Mouse (Mus musculus) ES-E14 (cell line): Measurements from ENCODE around the gene Gabbr1. TPM values are rescaled to one million over a fixed set of nuclear protein-coding genes. Genes with fewer than 3 reads are reported as not detected.
A peak's percentile ranks its signal among the peaks of the same experiment; 100 is the strongest.

ENCODE experiments used
- DNase-seq: peaks from one replicate; pipeline ENCODE4 v3.0.0-alpha.2; 2013; ENCODE audit warnings: low read depth, low spot score
- H3K27ac ChIP-seq: 2 replicates; pipeline ENCODE4 v1.5.1; 2012; ENCODE audit warnings: low read depth, mild to moderate bottlenecking, low read length, moderate library complexity, mixed read lengths; ENCODE audit not compliant: poor library complexity, insufficient read depth, severe bottlenecking
- H3K36me3 ChIP-seq: 2 replicates; pipeline ENCODE4 v1.6.1; 2012; ENCODE audit warnings: mild to moderate bottlenecking, low read length, moderate library complexity, mixed read lengths; ENCODE audit not compliant: control insufficient read depth, poor library complexity, insufficient read depth, severe bottlenecking
- H3K4me1 ChIP-seq, 2 experiments: fragments of 150-350 bp in 1 of 2; sonication (generic) in 1 of 2; 2 replicates each; pipeline ENCODE4 v1.6.1; 2012; ENCODE audit warnings: low read length in 2 of 2, mild to moderate bottlenecking in 1 of 2, mixed read lengths in 1 of 2; ENCODE audit not compliant: control insufficient read depth in 2 of 2, insufficient read depth in 2 of 2, poor library complexity in 1 of 2
- H3K4me3 ChIP-seq, 2 experiments: fragments of 150-350 bp in 1 of 2; sonication (generic) in 1 of 2; 2 replicates each; pipeline ENCODE4 v1.5.1; 2012; ENCODE audit warnings: low read length in 2 of 2, low read depth in 1 of 2, mild to moderate bottlenecking in 1 of 2, mixed read lengths in 1 of 2; ENCODE audit not compliant: insufficient read depth in 1 of 2, poor library complexity in 1 of 2, severe bottlenecking in 1 of 2
- H3K9ac ChIP-seq: 2 replicates; pipeline ENCODE4 v1.6.1; 2012; ENCODE audit warnings: low read depth, mild to moderate bottlenecking, low read length, mixed read lengths; ENCODE audit not compliant: poor library complexity, insufficient read depth, severe bottlenecking
- H3K9me3 ChIP-seq: fragments of 150-350 bp; sonication (generic); 2 replicates; pipeline ENCODE4 v1.6.1; 2012; ENCODE audit warnings: low read depth, mild to moderate bottlenecking, low read length; ENCODE audit not compliant: control insufficient read depth, insufficient read depth
- CHD2 ChIP-seq: IDR thresholded peaks from 2 replicates; pipeline ENCODE4 v1.6.1; 2014; ENCODE audit warnings: mild to moderate bottlenecking, low read depth, low read length, inconsistent platforms
- HCFC1 ChIP-seq: IDR thresholded peaks from 2 replicates; pipeline ENCODE4 v1.6.1; 2012; ENCODE audit warnings: low read length, inconsistent platforms, borderline replicate concordance; ENCODE audit not compliant: insufficient read depth
- MAFK ChIP-seq: IDR thresholded peaks from 2 replicates; pipeline ENCODE4 v1.6.1; 2014; ENCODE audit warnings: mild to moderate bottlenecking, low read depth, low read length, inconsistent platforms; ENCODE audit not compliant: insufficient read depth
- ZC3H11A ChIP-seq: IDR thresholded peaks from 2 replicates; pipeline ENCODE4 v1.6.1; 2012; ENCODE audit warnings: low read depth, mild to moderate bottlenecking, inconsistent platforms, low read length, borderline replicate concordance
- ZNF384 ChIP-seq: IDR thresholded peaks from 2 replicates; pipeline ENCODE4 v1.6.1; 2012; ENCODE audit warnings: low read depth, low read length, inconsistent platforms
- in situ Hi-C, 2 experiments: fragments of 600-800 bp; cut with MboI; formaldehyde crosslinking; loops; one replicate each; pipeline ENCODE4 v1.15.1; 2025; ENCODE audit warnings: low sequenced_read_pairs in 2 of 2, inconsistent platforms in 1 of 2; ENCODE audit not compliant: unreplicated experiment in 2 of 2
- total RNA-seq: library from RNA; depleted of rRNA; stranded (reverse); fragments of 300-350 nt; gene quantifications from 2 replicates; pipeline ENCODE4 v1.2.3, GENCODE M21; 2012; rRNA removed

Gene Gabbr1
- 60.9 and 106 TPM in 2 replicates for total RNA-seq

DNA sequence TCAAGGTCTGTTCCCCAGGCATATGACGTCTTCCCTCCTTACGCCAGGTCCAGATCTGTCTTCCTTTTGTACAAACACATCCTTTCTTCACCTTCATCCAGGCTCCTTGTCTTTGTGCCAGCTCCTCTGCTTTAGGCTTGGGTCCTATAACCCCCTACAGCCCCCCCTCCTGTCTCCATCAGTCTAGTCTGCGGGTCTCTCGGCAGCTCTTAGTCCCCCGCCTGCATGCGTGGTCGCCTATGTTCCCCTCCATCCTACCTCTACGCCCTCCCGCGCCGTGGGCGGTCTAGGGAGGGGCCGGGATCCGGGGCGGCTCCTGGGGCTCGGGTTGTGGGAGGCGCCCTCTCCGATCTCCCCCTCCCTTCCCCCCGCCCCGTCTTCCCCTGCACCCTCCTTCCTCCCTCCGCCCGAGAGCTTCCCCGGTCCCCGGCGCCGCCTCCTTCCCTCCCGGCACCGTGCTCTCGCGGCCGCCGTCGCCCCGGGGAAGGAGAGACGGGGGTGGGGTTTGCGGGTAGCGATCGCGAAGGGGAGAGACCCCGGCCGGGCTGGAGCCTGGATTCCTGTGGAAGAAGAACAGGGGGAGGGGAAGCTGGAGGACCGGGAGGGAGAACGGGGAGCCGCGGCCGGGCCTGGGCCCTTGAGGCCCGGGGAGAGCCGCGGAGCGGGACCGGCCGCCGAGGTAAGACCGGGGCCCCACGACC lies at the start of gene Gabbr1:
Gabbr1 (plus strand) TSS at position 356 of the 701 bp plus-strand sequence.
- Histone ChIP-seq H3K9me3 (no peaks in the 10 kb centered on the region), H3K36me3 (peaks cover 7% of the 10 kb centered on the region), H3K9ac (peak within 1 kb of the TSS; percentile 93), H3K4me1 (peaks cover 2 to 9% of the 10 kb centered on the region in 2 experiments; a peak in 2 of 4 replicates), H3K27ac (peak within 1 kb of the TSS; percentile 90), H3K4me3 (peak within 1 kb of the TSS; percentile 92 to 97)
- DNase-seq = peak; percentile 90
- no peak for TF ChIP-seq MAFK
- in situ Hi-C loops = no loop called here

DNA sequence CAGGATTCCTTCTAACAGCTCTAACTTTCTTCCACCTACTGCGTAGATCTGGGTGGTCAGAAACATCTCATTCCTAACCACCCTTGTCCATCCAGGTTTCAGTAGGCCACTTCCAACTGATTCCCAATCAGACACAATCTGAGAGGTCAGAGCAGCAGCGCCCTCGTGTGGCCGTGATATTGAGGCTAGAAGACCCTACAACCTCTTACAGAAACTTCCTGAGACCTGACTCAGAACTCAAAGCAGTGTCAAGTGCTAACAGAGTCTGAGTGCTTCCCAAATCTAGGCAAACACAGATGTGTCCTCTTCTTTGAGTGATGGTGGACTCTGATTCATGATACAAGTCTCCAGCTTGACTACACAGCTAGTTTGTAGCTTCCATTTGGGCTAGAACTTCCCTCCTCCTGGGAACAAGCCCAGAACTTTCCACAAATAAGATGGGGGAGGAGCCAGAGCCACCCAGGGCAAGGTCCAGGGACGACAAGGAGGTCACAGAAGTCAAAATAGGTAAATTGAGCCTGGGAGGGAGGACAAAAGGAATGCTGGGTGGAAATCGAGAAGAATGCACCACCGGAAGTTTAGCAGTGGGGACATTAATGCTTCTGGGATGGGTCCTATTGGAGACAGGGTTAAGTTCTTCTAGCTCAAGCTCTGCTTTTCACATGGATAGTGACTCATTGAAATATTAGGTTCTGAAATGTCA lies 48.6 kb upstream of the Gabbr1 start:
- peak; percentile 99 for DNase-seq
- Histone ChIP-seq H3K4me3 (peak overlapping the region in 1 of 2 experiments; percentile 15; a peak in 1 of 4 replicates), H3K27ac (peak overlapping the region; percentile 92; the same call in 1 of the 2 replicates), H3K9ac (peak overlapping the region; percentile 33; the same call in 1 of the 2 replicates), H3K9me3 (no peaks in the 10 kb centered on the region), H3K4me1 (peaks cover 14 to 28% of the 10 kb centered on the region in 2 experiments), H3K36me3 (no peaks in the 10 kb centered on the region)
- TF ChIP-seq ZC3H11A (peak; percentile 63; the same call in 1 of the 2 replicates), ZNF384 (no peak), CHD2 (no peak), MAFK (no peak)
- in situ Hi-C loops = no loop called here

DNA sequence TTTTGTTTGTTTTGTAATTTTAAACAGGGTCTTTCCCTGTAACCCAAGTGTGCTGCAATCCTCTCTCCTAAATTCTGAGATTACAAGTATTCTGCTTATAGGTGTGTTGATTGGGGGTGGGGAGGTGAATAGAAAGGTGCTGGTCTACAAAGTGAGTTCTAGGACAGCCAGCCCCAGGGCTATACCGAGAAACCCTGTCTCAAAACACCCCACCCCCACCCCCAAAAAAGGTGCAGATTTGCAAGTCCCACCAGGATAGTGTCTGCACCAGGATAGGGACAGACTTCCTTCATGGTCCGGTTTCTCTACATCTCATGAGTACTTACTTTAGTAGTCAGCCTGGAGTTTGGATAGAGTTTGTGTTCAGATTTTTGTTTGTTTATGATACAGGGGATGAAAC lies 47.3 kb upstream of the Gabbr1 start:
- no peak overlapping the region for H3K4me3 ChIP-seq
- no peak for DNase-seq
- in situ Hi-C loops = no loop called here
- peak overlapping the region; percentile 92; the same call in 1 of the 2 replicates for H3K27ac ChIP-seq
- H3K9me3 ChIP-seq = no peaks in the 10 kb centered on the region
- no peaks in the 10 kb centered on the region for H3K36me3 ChIP-seq
- TF ChIP-seq HCFC1 = no peak
- no peak for TF ChIP-seq CHD2
- TF ChIP-seq MAFK = no peak
- no peak for TF ChIP-seq ZC3H11A
- no peak for TF ChIP-seq ZNF384
- peak overlapping the region; percentile 33; the same call in 1 of the 2 replicates for H3K9ac ChIP-seq
- peaks cover 14 to 27% of the 10 kb centered on the region in 2 experiments for H3K4me1 ChIP-seq

DNA sequence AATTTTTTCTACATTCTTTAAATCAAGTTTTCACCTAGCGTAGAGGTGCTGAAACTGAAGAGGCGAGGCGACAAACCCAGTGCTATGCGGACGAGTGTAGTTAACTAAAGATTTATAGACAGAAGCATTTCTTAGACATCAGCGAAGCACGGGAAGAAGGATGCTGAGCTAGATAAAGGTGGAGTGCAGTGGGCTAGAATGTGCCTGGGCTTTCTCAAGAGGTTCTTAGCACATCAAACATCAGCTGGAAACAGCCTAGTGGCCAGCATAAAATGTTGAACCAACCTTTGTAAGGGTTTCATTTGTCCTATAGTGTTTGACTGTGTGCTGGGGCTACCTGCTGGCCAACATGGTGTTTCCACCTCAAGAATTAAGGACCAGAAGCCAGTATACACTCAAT lies 44.9 kb upstream of the Gabbr1 start, which contains the start of gene Zfp57:
Zfp57 (plus strand) TSS at position 301 of the 400 bp plus-strand sequence.
- Histone ChIP-seq H3K9me3 (no peaks in the 10 kb centered on the region), H3K4me3 (peak within 1 kb of the TSS; percentile 32 to 48; a peak in 3 of 4 replicates), H3K4me1 (peaks cover 9 to 20% of the 10 kb centered on the region in 2 experiments), H3K27ac (peak within 1 kb of the TSS; percentile 63; the same call in 1 of the 2 replicates), H3K9ac (no peak within 1 kb of the TSS; the same call in 1 of the 2 replicates), H3K36me3 (peaks cover 18% of the 10 kb centered on the region)
- no peak for DNase-seq
- in situ Hi-C loops = no loop called here
- TF ChIP-seq ZNF384 = no peak
- TF ChIP-seq ZC3H11A = no peak
- no peak for TF ChIP-seq MAFK
- no peak for TF ChIP-seq CHD2
- TF ChIP-seq HCFC1 = no peak
